Mouse (Mus musculus): ENCODE measurements around the gene Tppp. TPM values are rescaled to one million over a fixed set of nuclear protein-coding genes. Genes with fewer than 3 reads are reported as not detected.
"Not testable (repeated sequence)": the region's sequence is repeated elsewhere in the genome, so short reads cannot be mapped to it uniquely, and the experiment has no call there.

The Tppp gene
- polyA plus RNA-seq, 1 experiment: 59.6 TPM

DNA sequence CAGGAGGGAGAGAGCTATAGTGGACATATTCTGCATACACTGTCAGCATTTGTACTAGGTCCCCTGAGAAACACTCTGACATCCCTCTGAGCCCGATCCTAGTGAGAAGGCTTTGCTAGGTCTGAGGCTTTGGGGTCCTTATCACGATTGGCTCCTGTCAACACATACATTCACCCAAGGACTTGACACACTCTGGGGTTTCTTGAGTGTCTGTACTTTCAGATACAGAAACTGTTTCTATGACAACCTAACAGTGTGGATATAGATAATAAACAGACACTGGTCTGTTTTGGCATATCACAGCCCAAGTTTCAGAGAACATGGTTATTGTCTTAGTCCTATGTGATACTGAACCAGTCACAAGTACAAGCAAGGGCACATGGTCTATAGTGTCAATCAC lies 18.4 kb upstream of the Tppp start:
- TF ChIP-seq CTCF (IDR thresholded peaks at IDR 0.05; ENCODE audit: insufficient read depth, low read depth, low read length): no peak
- TF ChIP-seq POLR2A (IDR thresholded peaks at IDR 0.05; ENCODE audit: insufficient read depth, low read depth, low read length): no peak
- no peaks in the 10 kb centered on the region for H3K4me1 ChIP-seq (ENCODE audit: control insufficient read depth, insufficient read depth, low read length)
- H3K4me3 ChIP-seq (ENCODE audit: insufficient read depth, low read depth, low read length): no peak overlapping the region
- H3K27ac ChIP-seq (ENCODE audit: insufficient read depth, low read depth, low read length): no peak overlapping the region
- WGBS: 83% methylated on average over 2 of the region's 2 CpGs

DNA sequence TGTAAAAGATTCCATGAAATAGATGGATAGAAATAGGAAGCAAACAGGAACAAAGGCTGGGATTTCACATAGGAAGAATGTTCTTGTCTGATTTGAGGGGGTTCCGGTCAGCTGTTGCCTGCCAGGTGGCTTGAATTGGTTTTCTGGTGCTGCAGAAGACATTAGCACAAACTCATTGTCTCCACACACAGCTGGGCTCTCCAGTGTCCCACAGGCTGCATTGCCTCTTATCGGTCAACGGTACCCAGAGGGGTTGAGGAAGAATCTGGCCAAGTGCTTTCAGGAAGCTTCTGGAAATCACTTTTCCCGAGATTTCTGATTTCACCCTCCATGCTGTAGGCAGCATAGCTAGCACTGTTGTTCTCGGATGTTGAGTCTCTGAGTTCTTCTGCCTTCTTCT lies 17.9 kb upstream of the Tppp start:
- Histone ChIP-seq H3K27ac (ENCODE audit: insufficient read depth, low read depth, low read length) (no peak overlapping the region), H3K4me1 (ENCODE audit: control insufficient read depth, insufficient read depth, low read length) (no peaks in the 10 kb centered on the region), H3K4me3 (ENCODE audit: insufficient read depth, low read depth, low read length) (no peak overlapping the region)
- 85% methylated on average over 5 of the region's 5 CpGs for WGBS
- TF ChIP-seq CTCF (IDR thresholded peaks at IDR 0.05; ENCODE audit: insufficient read depth, low read depth, low read length) (no peak), POLR2A (IDR thresholded peaks at IDR 0.05; ENCODE audit: insufficient read depth, low read depth, low read length) (no peak)

DNA sequence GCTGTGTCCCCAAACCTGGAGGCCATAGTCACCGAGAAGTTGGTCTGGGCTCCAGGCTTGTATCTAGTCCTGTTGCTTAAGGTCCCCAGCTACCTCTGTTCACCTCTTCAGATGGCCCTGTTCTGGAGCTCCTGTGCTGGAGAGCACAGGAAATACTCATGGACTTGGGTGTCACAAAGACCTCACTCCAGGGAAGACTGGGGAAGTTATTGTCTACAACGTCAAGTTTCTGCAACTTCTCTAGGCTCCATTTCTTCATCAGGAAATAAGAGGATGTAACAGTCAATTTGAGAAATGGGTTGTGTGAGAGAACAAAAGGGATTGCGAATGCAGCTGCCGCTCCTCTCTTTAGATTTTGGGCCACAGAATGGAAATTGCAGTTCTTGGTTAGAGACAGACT lies 12.8 kb upstream of the Tppp start:
- TF ChIP-seq CTCF (IDR thresholded peaks at IDR 0.05; ENCODE audit: insufficient read depth, low read depth, low read length) (no peak), POLR2A (IDR thresholded peaks at IDR 0.05; ENCODE audit: insufficient read depth, low read depth, low read length) (no peak)
- Histone ChIP-seq H3K27ac (ENCODE audit: insufficient read depth, low read depth, low read length) (no peak overlapping the region), H3K4me1 (ENCODE audit: control insufficient read depth, insufficient read depth, low read length) (no peaks in the 10 kb centered on the region), H3K4me3 (ENCODE audit: insufficient read depth, low read depth, low read length) (no peak overlapping the region)
- WGBS: 83% methylated on average over 4 of the region's 4 CpGs

DNA sequence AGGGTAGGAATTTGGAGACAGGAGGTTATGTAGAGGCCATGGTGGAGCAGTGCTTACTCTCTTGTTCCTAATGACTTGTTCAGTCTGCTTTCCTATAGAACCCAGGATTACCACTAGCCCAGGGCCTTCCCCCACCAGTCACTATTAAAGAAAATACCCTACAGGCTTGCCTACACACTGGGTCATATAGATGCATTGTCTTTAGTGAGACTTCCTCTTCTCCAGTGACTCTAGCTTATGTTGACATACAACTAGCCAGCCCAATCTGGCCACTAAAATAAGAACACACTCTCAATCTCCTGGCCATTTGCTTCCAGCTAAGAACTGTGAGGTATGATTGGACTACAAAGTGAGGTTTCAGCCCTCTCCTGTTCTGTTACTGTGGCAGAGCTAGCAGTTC lies 8.7 kb upstream of the Tppp start:
- TF ChIP-seq POLR2A (IDR thresholded peaks at IDR 0.05; ENCODE audit: insufficient read depth, low read depth, low read length) (no peak), CTCF (IDR thresholded peaks at IDR 0.05; ENCODE audit: insufficient read depth, low read depth, low read length) (no peak)
- Histone ChIP-seq H3K4me1 (ENCODE audit: control insufficient read depth, insufficient read depth, low read length) (no peaks in the 10 kb centered on the region), H3K4me3 (ENCODE audit: insufficient read depth, low read depth, low read length) (no peak overlapping the region), H3K27ac (ENCODE audit: insufficient read depth, low read depth, low read length) (no peak overlapping the region)

DNA sequence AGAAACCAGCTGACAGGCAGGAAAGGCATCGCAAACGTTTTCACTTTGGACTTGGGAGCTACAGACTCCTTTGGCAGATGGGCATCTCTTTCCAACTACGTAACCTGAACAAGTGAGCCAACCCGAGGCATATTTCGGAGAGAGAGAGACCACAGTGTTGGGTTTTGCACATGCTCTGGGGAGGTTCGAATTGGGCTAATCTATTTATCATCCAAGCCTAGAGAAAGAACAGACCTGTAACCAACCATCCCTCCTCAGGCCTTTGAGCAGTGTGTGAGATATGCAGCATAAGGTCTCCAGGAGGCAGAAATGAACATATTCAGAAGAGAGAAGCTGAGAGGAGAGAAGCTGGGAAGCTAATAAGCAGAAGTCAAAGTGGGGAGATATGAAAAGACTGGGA lies 8.2 kb upstream of the Tppp start:
- H3K27ac ChIP-seq (ENCODE audit: insufficient read depth, low read depth, low read length): no peak overlapping the region
- no peak for TF ChIP-seq POLR2A (IDR thresholded peaks at IDR 0.05; ENCODE audit: insufficient read depth, low read depth, low read length)
- H3K4me3 ChIP-seq (ENCODE audit: insufficient read depth, low read depth, low read length): no peak overlapping the region
- H3K4me1 ChIP-seq (ENCODE audit: control insufficient read depth, insufficient read depth, low read length): no peaks in the 10 kb centered on the region
- WGBS: 83% methylated on average over 6 of the region's 6 CpGs

DNA sequence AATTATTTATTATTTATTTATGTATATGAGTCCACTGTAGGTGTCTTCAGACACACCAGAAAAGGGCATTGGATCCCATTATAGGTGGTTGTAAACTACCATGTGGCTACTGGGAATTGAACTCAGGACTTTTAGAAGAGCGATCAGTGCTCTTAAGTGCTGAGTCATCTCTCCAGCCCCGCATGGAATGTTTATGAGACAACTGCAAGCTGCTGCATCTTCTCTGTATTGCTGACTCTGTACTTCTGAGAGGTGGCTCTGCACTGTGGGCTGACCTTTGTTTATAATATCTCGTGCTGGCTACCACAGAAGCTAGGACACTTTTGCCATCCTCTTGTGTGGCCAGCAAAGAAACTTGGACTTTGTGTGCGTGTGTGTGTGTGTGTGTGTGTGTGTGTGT lies 7.7 kb upstream of the Tppp start:
- Histone ChIP-seq H3K4me3 (ENCODE audit: insufficient read depth, low read depth, low read length) (no peak overlapping the region), H3K27ac (ENCODE audit: insufficient read depth, low read depth, low read length) (no peak overlapping the region), H3K4me1 (ENCODE audit: control insufficient read depth, insufficient read depth, low read length) (no peaks in the 10 kb centered on the region)
- no peak for TF ChIP-seq CTCF (IDR thresholded peaks at IDR 0.05; ENCODE audit: insufficient read depth, low read depth, low read length)
- no peak for TF ChIP-seq POLR2A (IDR thresholded peaks at IDR 0.05; ENCODE audit: insufficient read depth, low read depth, low read length)
- WGBS: 86% methylated on average over 4 of the region's 4 CpGs

DNA sequence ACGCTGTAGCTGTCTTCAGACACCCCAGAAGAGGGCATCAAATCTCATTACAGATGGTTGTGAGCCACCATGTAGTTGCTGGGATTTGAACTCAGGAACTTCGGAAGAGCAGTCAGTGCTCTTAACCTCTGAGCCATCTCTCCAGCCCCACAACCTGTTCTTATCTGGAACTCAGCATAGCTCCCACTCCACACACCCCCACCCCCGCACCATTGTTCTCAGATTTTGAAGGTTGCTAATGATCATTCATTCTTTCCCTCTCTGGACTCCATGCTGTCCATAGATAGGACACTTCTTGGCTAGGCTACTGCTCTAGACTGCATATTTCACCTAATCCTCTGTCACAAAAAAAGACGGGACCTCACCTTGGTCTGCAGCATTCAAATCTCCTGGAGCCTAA lies 2.3 kb upstream of the Tppp start:
- not testable (repeated sequence) for H3K27ac ChIP-seq (ENCODE audit: insufficient read depth, low read depth, low read length); H3K4me3 ChIP-seq (ENCODE audit: insufficient read depth, low read depth, low read length)
- H3K4me1 ChIP-seq (ENCODE audit: control insufficient read depth, insufficient read depth, low read length): peaks cover 11% of the 10 kb centered on the region
- WGBS: 91% methylated on average over 4 of the region's 4 CpGs

DNA sequence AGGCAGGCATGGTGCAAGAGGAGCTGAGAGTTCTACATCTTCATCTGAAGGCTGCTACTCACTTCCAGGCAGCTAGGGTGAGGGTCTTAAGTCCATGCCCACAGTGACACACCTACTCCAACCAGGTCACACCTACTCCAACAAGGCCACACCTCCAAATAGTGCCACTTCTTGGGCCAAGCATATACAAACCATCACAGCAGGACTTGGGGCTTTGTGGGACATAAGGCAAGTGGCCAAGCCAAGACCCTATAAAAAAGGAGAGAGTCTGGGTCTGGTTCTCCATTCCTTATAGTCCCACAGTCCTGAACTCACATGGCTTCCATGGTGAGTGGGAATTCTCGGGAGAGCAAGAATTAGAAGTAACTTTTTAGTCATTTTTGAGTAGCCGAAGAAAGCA lies 991 bp upstream of the Tppp start:
- not testable (repeated sequence) for H3K4me3 ChIP-seq (ENCODE audit: insufficient read depth, low read depth, low read length); H3K27ac ChIP-seq (ENCODE audit: insufficient read depth, low read depth, low read length)
- peaks cover 11% of the 10 kb centered on the region for H3K4me1 ChIP-seq (ENCODE audit: control insufficient read depth, insufficient read depth, low read length)
- WGBS: 75% methylated on average over 2 of the region's 2 CpGs

DNA sequence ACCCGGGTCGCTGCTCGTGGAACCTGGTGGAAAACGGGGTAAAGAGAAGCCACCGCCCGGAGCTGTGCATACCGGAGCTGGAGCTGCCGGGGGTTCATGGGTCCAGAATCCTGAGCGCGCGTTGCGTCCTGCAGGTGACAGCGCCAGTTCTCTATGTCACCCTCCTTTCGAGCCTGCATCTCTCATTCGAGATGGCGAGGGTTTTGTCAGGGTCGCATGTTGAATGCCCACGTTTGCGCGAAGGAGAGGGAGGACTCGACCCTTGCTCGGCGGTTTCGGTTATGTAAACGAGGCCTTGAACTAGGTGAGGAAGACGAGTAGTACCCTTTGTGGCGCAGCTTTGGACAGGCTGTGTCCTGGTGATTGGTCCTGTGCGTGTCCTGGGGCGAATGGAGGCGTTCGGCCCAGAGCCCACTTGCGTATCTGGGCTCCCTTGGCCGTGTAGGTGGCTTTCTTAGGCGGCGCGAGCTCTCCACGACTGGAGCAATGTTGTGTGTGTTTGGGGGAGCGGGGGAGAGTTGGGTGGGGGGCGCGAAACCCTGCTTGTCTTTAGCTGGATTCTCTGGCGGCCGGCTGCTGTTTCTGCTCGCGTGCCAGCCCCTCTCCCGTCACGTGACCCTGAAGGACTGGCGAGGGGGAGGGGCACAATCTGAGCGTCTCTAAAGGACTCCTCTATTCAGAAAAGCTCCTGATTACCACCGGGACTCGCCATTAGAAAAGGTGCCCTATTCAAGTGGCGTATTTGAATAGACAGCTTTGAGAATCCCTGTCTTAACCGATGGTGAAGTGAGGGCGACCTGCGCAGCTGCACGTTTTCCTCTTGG lies 796 bp downstream of the Tppp start:
- under 1% methylated on average over 55 of the region's 55 CpGs for WGBS
- TF ChIP-seq CTCF (IDR thresholded peaks at IDR 0.05; ENCODE audit: insufficient read depth, low read depth, low read length) (no peak), POLR2A (IDR thresholded peaks at IDR 0.05; ENCODE audit: insufficient read depth, low read depth, low read length) (no peak)
- H3K4me3 ChIP-seq (ENCODE audit: insufficient read depth, low read depth, low read length): peak overlapping the region; percentile 75
- H3K27ac ChIP-seq (ENCODE audit: insufficient read depth, low read depth, low read length): peak overlapping the region; percentile 64
- peaks cover 11% of the 10 kb centered on the region for H3K4me1 ChIP-seq (ENCODE audit: control insufficient read depth, insufficient read depth, low read length)

DNA sequence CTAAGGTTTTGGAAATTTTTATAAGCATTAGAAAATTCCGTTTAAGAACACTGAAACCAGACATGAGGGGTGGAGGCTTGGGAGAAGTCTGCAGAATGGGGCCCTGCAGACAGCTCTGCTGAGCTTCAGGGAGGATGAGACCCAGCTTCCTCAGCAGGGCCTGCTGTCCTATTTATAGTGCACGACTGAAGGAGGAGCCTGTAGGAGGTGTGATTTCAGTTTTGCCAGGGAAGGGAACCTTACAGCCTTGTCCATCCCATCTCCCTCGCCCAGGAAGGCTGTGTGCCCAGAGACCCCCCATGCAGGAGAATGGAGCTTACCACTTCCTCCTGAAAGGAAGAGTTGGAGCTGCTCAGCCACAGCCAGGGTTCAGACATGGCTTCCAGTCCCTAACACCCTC lies 1.5 kb downstream of the Tppp start:
- Histone ChIP-seq H3K27ac (ENCODE audit: insufficient read depth, low read depth, low read length) (peak overlapping the region; percentile 64), H3K4me3 (ENCODE audit: insufficient read depth, low read depth, low read length) (peak overlapping the region; percentile 75), H3K4me1 (ENCODE audit: control insufficient read depth, insufficient read depth, low read length) (peaks cover 11% of the 10 kb centered on the region)
- WGBS: 13% methylated on average over 3 of the region's 3 CpGs
- TF ChIP-seq CTCF (IDR thresholded peaks at IDR 0.05; ENCODE audit: insufficient read depth, low read depth, low read length): no peak
- TF ChIP-seq POLR2A (IDR thresholded peaks at IDR 0.05; ENCODE audit: insufficient read depth, low read depth, low read length): no peak; the same call in 1 of the 2 replicates
